Mouse (Mus musculus): ENCODE data around the gene Aig1.
"Not testable (repeated sequence)": the region's sequence is repeated elsewhere in the genome, so short reads cannot be mapped to it uniquely, and the experiment has no call there.

The Aig1 gene

DNA sequence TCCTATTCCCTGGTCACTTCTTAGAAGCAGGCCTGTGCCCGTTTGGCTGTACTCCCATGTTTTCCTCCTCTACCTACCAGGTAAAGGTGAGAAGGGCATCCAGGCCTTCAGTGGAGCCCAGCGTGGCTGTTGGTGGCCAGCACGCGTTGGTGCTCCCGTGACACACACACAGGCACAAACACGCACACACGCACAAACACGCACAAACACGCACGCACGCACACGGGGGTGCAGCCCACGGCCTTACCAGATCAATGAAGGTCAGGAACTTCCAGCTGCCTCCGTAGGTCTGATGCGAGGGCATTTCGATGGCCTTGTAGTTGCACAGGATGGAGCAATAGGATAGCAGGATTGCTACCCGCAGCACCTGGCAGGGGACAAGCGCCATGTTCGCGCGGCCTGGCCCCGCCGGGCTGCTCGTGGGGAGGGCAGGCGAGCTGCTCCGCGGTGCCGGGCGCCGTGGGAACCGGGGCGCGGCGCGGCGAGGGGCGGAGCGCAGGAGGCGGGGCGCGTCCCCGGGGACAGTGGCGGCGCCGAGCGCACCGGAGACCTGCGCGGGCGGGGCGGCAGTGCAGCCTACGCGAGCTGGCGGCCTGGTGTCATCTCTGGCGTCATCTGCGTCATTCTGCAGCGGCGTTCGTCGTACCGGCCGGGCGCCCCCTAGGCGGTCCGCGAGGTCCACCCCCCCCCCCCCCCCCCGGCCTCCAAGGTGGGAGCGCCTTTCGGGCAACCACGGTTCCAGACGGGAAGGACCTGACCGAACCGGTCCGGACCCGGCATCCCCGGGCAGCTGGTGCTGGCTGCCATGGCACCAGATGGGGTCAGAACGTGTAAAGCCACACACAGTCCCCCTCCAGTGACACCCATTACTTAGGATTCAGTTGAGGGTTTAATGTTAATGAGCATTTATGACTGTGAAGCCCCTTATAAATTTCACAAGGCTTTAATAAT is at the start of gene Aig1:
Aig1 (minus strand) TSS at position 610 of the 951 bp plus-strand sequence.
- DNase-seq, result peak; percentile 79 to 86

DNA sequence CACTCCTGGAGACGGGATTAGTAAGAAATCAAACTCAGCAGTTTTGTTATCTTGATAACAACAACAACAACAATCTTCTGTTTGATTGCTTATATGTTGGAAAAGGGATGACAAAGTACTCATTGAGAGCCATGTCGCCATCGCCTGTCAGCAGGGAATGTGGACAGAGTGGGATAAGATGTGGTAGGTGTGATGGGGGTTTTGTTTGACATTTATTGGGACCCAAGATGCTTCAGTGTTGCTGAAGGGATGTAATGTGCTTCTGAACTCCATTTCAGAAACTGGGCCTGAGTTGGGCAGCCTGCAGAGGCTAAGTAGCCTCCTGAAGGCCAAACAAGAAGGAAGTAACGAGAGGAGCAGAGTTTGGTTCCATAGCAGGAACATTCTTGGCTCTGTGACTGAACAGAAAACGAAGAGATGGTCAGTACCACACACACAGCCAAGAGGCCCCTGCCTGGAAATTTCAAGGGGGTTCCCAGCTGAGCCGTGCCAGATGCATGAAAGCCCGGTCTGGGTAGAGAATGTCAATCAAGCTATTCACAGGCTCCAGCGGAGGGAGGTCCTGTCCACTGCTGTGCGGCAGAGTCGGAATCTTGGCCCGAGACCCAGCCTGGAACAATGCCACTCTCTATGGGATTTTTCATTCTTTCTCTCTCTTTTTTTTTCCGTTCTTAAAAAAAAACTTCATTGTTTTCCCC is 48.0 kb upstream of the Aig1 start:
- DNase-seq, result peak; percentile 72 to 76

DNA sequence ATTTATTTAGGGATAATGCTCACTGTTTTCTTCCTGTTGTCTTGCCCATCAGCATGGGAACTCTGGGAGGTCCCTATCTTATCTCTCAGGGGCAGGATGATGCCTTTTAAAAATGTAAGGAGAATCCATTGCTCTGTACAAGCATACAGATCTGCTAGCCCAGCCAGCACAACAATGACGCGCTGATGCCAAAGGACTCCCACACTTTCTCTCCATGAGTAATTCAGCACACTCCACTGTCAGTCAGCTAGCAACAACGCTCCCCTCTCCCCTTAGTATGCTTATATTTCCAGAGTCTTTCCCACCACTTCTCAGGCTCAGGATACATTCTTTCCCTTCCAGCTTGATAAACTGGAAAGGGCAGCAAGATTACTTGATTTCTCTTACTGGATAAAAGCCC is 46.4 kb upstream of the Aig1 start:
- no peak for DNase-seq

DNA sequence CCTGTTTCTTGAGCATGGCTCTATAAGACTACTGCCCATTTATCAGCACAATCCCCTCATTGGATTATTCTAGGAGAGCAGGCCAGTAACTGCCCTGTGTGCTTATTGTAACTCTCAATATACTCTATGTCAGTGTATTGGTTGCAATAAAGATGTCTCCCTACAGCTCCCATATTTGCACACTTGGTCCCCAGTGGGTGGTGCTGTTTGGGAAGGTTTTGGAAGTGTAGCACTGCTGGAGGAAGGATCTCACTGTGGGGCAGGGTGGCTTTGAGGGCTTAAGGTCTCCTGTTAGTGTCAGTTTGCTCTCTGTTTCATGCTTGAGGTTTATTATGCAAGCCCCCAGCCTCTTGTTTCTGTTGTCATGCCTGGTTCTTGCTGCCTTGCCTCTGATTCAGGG is 44.9 kb upstream of the Aig1 start:
- peak; percentile 17 to 18 for DNase-seq

DNA sequence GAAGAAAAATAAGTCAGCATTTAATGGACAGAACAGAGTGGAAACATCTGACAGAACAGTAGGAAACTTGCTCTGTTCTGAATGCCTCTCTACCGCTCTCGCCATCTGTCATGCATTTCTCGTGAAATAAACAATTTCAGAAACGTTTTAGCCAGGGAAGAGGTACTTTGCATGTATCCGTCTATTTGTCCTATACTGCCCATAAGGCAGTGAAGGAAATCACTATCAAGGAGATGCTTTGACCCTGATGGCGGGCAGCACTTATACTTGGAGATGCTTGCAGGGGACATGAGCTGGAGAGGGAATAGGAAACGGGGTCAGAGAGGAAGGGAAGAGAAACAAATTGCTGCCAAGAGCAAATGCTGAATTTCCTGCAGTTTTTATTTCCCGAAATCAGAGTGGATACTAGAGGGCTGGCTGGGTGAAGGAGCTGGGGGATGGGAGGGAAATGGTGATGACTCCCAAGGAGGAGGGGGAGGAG is 37.5 kb upstream of the Aig1 start:
- DNase-seq, result peak; percentile 6 to 32

DNA sequence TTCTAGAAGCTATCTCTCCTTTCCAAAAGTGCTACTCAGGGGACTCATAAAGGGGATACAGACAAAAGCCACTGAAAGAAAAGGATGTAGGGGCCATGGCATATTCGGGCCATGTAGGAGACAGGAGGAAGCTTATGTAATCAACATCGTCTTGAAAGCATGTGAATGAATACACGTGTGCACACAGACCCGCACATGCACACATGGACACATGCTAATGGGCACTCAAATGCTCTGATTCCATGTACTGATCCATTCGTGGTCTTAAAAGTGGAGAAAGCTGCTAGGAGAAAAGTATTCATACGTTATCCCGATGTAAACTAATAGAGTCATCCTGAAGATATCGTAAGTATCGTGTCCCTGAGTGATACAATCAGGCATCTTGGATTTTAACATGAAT is 36.8 kb upstream of the Aig1 start:
- no peak for DNase-seq

DNA sequence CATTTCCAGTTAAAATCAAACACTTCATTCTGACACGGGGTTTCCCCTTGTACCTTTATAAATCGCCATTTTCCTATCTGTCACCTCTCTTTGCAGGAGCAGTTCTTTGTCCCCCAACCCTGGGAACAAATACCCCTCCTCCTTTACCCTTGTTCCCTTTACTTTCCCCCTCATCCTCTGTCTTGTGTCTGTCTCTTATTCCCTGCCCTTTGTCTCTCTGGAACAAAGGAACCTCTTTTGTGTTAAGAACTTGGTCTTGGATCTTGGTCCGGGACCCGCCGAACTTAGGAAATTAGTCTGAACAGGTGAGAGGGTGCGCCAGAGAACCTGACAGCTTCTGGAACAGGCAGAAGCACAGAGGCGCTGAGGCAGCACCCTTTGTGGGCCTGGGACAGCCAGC is 24.0 kb upstream of the Aig1 start:
- DNase-seq, result not testable (repeated sequence)

DNA sequence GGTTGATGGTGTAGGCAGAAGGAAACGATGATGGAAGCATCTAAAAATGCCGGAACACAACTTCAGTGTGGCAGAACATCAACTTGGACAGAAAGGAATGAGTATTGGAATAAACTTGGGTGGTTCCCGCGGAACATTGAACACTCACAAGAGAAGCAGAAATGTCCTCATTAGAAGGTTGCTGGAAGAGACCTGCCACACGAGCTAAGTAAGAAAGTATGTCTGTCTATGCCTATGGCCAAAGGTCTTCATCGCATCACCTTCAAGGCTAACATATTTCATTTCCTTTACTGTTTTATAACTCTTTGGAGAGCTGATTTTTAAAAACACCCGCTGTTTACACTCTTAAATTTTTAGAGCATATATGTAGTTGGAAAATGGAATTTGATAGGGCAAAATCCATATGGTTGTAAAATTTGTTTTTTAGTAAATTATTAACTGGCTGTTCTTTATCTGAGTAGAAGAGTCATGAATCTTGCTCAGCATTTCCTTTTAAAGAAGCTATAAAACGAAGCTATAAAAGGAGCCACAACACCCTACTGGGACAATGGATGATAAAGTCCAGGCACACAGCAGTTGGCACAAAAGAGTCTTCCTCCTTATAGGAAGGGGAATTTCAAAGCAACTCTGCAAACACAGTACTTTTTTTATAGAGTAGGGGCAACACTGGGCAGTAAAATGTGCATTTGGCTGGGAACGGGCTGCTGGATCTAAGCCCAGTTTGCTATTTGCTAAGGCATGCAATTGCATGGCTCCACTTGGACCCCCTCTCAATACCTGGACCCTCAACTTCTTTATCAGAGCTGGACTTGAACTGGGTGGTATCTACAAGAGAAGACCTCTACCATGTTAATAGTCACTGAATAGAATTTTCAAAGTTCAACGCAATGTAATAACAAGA is 14.4 kb upstream of the Aig1 start:
- DNase-seq, result no peak

DNA sequence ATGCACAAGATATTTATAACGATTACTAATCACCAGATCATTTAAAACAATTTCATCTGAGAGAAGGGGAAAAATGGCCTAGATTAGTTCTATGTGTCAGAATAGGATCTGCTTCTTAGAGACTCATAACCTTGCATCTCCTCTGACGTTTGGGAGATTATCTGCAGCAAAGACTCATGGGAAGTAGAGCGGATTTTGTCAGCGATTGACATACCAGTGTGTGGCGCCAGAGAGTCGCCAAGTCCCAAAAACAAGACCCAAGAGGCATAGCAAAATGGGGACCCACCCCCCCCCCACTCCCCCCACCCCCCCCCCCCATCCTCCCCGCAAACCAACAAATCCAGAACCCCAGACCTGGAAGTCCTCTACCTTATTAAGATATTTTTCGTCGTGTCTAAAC is 13.7 kb upstream of the Aig1 start:
- no peak for DNase-seq

DNA sequence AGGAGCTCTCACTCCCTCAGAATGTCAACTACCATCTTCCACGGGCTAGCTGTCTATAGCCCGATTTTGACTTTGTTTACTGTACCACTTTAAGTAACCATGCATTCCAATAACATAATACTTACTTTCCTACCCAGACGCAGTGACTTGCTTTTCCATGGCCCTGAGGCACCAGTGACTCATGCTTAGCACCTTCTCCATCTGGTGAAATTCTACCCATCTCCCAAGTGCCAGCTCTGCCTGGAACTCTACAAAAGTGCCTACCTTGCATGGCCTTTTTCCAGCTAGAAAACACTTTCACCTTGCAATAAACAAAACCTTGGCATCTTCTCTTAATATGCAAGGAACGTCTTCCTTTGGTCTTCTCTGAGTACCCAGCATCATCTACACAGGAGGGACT is 9.9 kb upstream of the Aig1 start:
- no peak for DNase-seq

DNA sequence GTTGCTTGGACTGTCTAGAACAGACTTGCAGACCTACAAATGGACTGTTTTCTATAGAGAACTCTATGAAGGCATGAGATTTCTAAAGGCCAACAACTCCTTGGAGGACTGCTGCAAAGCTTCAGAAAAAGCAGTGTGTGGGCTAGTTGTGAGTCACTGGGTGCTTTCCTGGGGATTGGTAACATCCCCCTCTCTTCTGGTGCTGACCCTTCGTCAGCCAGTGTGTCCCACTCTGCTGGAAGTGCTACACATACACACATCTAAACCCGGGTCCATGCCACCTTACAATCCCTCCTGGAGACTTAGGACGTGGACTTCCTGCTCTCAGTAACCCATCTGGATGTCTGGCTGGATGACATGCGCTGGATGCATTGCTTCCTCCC is 6.2 kb upstream of the Aig1 start:
- no peak for DNase-seq

DNA sequence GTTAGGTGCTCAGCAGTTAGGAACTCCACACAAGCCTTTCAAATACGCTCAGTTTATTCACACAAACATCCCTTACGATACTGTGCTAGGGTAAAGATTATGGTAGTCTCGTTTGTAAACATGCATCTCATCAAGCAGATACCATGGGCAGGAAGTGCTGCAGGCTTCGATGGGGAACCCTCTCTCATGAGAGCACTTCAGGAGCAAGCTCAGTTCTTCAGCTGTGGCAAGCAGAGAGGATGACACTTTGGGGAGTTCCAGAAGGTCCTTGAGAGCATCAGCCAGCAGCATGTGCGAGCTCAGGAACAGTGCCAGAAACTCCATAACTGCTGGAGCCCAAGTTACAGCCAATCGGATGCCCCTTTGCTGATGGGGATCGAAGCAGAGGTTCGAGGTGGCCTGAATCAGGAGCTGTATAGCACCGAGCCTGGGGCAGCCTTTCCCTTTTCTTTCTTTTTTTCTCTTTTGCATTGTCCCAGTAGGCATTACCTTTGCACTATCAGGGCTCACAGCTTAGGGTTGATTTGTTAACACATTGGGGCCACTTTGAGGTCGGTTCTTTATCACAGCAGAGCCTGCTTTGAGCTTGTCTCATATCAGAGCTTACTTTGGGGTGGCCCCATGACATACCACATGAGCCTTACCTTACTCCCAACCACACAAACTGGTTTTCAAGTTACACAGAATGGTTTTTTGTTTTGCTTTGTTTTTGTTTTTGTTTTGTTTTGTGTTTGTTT is 5.7 kb upstream of the Aig1 start:
- DNase-seq, result no peak

DNA sequence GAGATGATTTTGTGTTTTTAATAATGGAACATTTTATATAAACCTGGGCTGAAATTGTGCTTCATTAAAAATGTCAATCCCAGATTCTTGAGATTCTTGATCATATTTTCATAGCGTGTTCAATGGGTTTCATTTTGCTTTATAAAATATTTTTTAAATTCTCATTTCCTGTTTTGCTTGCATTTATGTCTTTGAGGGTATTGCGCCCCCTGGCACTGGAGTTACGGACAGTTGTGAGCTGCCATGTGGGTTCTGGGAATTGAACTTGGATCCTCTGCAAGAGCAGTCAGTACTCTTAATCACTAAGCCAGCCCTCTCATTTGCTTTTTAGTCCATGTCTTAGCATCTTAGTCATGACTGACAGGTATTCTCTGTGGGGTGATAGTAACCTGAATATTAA is 1.8 kb upstream of the Aig1 start:
- DNase-seq, result no peak

DNA sequence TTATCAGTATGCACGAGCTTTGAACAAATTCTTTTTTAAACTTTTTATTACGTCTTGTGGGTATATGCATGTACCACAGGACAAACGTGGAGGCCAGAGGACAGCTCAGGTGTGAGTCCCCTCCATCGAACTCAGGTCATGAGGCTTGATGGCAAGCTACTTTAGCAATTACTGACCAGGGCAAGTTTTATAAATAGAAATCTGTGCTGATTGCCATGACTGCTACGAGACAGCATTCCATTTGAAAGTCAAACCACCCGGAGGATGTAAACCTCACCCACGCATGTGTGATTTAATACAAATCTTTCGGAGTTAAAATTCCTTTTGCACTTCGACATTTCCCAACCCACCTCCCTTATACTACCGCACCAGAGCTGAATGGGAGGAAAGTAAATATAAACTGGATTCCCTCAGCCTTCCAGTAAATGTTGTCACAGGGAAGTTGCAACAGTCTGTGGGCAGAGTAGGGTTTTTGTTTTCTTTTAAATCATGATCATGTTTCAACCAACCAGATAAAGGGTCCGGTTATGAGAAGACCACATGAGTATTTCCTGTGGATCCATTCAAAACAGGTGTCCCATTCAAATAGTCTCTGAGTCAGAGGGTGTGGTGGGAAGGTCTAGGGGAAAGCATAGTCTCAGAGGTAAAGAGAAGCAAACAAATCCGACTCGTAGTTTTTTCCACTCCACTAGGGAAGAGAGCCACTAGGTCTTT is 699 bp upstream of the Aig1 start:
- DNase-seq, result no peak

DNA sequence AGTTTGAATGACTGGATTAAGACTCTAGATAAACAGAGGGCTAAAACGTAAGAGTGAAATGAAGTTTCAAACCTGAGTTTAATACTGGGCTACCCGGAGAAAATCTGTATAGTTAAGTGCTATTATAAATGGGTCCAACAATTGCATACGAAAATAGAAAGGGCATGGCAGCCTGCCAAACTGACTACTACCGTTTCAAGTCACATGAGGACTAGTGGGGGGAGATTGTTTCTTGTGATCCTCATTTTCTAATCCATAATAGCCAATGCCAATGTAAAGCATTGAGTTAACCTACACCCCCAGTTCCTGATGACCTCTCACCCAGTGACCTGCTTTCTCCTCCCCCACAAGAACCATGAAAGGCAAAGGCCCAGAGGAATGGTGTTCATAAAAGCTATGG is 2.4 kb downstream of the Aig1 start:
- DNase-seq, result peak; percentile 40 to 56

DNA sequence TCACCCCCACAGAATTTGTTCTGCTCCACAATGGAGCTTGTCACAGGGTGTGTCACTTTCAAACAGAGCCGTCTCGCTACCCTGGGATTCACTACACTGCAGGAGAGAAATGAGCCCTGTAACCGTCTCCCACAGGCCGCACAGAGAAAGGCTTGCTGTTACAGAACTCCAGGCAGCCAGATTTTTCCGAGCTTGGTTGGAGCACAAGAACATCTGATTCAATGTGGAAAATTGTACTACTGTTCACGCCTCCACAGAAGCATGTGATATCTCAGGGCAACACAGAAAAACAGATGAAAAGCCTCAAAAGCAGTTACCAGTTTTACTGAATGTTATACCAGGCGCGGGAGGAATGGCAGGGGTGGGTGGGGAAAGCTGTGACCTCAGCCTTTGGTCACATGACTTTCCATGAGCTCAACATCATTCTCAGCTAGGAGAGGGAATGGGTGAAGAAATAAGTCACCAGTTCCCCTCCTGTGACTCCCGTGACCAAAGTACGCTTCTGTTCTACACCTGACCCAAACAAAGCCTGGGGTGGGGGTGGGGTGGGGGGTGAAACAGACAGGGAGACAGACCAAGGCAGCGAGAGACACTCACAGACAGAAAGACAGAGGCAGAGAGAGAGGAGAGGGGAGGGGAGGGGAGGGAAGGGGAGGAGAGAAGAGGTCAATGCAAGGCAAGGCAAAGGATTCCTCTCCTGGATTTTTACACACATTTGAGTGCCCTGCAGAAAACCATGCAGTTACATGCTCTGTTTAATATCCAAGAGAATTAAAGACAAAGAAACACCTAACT is 7.5 kb downstream of the Aig1 start:
- DNase-seq, result peak; percentile 14 to 43

DNA sequence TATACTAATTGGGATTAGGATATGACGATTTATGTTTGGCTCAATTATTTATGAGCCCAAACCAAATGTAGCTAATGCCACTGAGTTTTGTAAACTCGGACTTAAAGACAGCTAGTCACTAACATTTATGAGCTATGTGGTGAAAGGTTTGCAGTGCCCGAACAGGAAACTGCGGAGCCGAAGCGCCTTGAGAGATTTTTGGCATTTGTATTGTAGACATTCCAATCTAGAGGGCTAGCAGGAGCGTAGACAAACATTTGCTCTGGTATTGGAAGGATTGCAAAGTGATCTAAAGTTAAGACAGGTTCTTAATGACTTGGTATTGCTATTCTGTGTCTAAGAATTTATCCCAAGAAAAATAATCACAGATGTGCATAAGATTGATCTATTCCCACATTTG is 12.3 kb downstream of the Aig1 start:
- no peak for DNase-seq

DNA sequence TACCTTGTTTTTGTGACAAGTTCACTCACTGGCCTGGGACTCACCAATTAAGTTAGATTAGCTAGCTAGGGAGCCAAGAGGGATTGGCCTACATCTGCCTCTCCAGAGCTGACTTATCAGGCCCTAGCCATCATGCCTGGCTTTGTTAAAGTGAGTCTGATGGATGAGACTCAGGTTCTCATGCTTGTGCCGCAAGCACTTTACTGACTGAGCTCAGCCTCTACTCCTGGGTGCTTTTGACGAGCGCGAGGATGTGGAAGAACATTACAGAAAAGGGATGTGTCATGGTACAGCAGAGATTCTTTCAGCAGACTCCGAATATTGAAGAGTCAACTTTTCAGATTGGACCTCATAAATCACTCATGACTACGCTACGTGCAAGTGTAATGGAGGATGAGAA is 12.8 kb downstream of the Aig1 start:
- DNase-seq, result no peak

DNA sequence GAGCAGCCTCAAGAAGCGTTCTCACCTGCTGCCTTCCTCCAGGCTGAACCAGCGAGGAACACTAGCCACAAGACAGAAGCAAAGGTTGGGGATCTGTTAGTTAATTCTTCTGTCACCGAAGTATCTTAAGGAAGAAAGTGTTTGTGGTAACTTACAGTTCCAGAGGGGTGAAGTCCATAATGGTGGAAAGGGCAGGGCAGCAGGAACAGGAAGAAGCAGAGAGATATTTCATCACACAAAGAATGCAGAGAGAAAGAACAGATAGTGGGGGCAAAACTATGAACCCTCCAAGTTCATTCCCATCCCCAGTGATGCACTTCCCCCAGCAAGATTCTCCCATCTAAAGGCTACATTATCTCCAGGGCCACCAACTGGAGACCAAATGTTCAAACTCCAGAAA is 13.7 kb downstream of the Aig1 start:
- DNase-seq, result no peak

DNA sequence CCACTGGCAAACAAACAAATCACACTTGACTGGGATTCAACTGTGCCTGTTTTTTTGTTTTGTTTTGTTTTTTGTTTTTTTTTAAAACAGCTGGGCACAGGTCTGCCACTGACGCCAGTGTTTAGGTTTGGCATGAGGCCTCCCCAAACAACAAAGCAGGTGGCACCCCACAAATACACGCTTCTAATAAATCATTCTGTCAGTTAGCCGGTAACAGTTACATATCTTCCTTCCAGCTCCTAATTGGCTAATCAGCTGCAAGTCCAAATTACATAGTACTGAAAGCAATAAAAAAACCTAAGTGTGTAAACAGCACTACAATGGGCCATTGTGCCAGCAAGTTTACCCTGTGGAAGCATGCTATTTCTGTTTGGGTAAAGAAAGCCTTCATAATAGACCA is 18.7 kb downstream of the Aig1 start:
- no peak for DNase-seq

DNA sequence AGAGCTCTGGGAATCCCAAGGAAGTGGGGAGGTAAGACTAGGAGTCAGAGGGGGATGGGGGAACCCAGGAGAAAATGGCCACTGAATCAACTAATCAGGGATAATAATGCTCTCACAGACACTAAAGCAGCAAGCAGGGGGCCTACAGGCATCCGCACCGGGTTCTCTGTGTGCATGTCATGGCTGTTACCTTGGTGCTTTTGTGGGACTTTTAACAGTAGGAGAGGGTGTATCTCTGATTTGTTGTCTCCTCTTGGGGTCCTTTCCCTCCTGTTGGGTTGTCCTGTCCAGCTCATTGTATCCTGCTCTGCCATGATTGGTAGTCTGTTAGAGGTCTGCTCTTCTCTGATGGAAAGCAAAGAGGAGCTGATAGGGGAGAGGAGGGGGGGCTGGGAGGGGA is 19.6 kb downstream of the Aig1 start:
- no peak for DNase-seq
